Mouse (Mus musculus): ENCODE measurements at regions not wholly inside any gene's neighbourhood (a gene's known extent, or its start where the extent isn't known, plus 50 kb on each side); places are given as distances from the start of the nearest gene placed in this dataset.

GRCm38 (mm10) chr6:31107360-31107759 lies 148.5 kb upstream of the Klf14 start:
- TF ChIP-seq CTCF (IDR thresholded peaks at IDR 0.05; ENCODE audit: low read depth) (no peak), EP300 (IDR thresholded peaks at IDR 0.05; ENCODE audit: low read depth) (no peak)
- DNase-seq (ENCODE audit: low read depth in 3 of 3, low spot score in 3 of 3) (no peak), ATAC-seq (ENCODE audit: insufficient read depth) (no peak)
- Histone ChIP-seq H3K9me3 (ENCODE audit: control insufficient read depth, low read length) (peaks cover 2% of the 10 kb centered on the region; the same call in 1 of the 2 replicates), H3K27ac (no peak overlapping the region), H3K27me3 (ENCODE audit: control insufficient read depth, insufficient read depth, low read length) (no peaks in the 10 kb centered on the region), H3K4me1 (replicated peaks; ENCODE audit: control insufficient read depth in 2 of 2, insufficient read depth in 2 of 2, low read length in 1 of 2) (peaks cover 7 to 11% of the 10 kb centered on the region in 2 experiments; a peak in 3 of 4 replicates), H3K4me2 (ENCODE audit: low read depth) (no peak overlapping the region), H3K36me3 (replicated peaks; ENCODE audit: control insufficient read depth, insufficient read depth, low read depth) (no peaks in the 10 kb centered on the region), H3K9ac (replicated peaks) (no peak overlapping the region), H3K4me3 (ENCODE audit: insufficient read depth in 1 of 2, low read depth in 2 of 2, low read length in 2 of 2) (no peak overlapping the region)
- WGBS (ENCODE audit: insufficient replicate concordance): 77% methylated on average over 4 of the region's 4 CpGs

DNA sequence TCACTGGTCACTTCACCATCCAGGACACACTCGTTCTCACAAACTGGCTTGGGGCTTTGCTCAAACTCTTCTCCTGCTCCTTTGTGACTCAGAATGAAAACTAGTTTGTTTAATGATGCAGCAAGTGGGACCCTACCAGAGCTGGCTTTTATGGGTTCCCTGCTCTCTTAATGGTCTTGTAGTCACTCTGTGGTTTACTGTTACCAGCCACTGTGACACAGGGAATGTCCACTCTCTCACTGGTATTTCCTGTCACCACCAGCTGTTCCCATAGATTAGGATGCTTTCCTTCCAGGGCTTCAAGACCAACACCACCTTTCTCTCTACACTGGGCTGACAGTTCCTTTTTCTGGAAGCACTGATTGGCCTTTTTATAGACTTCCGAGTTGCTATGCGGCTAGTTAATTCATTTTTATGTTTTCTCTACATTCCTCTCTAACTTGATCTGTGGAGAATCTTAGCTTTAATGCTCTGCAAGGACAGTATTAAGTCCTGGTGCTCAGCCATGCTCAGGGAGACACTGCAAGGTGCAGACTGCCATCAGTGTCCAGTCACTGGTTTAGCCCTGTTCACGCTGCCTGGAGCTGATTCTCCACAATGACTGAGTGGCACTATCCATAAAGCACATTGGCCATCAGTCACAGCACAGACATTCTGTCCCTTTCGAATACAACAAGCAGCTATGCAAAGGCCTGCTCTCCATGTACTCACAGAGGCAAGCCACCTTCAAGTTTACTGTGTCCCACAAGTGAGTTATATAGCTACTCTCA lies 149.2 kb upstream of the Klf14 start:
- H3K36me3 ChIP-seq (replicated peaks; ENCODE audit: control insufficient read depth, insufficient read depth, low read depth): no peaks in the 10 kb centered on the region
- H3K4me2 ChIP-seq (ENCODE audit: low read depth): no peak overlapping the region
- DNase-seq (ENCODE audit: low read depth in 3 of 3, low spot score in 3 of 3): no peak
- WGBS (ENCODE audit: insufficient replicate concordance): 24% methylated on average over 5 of the region's 5 CpGs
- no peak for ATAC-seq (ENCODE audit: insufficient read depth)
- no peak overlapping the region for H3K9ac ChIP-seq (replicated peaks)
- no peak overlapping the region for H3K27ac ChIP-seq
- H3K27me3 ChIP-seq (ENCODE audit: control insufficient read depth, insufficient read depth, low read length): no peaks in the 10 kb centered on the region
- peaks cover 2% of the 10 kb centered on the region; the same call in 1 of the 2 replicates for H3K9me3 ChIP-seq (ENCODE audit: control insufficient read depth, low read length)
- no peak overlapping the region for H3K4me3 ChIP-seq (ENCODE audit: insufficient read depth in 1 of 2, low read depth in 2 of 2, low read length in 2 of 2)
- TF ChIP-seq EP300 (IDR thresholded peaks at IDR 0.05; ENCODE audit: low read depth) (no peak), CTCF (IDR thresholded peaks at IDR 0.05; ENCODE audit: low read depth) (no peak)
- H3K4me1 ChIP-seq (replicated peaks; ENCODE audit: control insufficient read depth in 2 of 2, insufficient read depth in 2 of 2, low read length in 1 of 2): peaks cover 14 to 17% of the 10 kb centered on the region in 2 experiments

- H3K9ac ChIP-seq (replicated peaks): no peak overlapping the region
- H3K27me3 ChIP-seq (ENCODE audit: control insufficient read depth, insufficient read depth, low read length): no peaks in the 10 kb centered on the region
- ATAC-seq (ENCODE audit: insufficient read depth) (no peak), DNase-seq (ENCODE audit: low read depth in 3 of 3, low spot score in 3 of 3) (no peak)
- 84% methylated on average over 4 of the region's 4 CpGs for WGBS (ENCODE audit: insufficient replicate concordance)
- no peak overlapping the region for H3K27ac ChIP-seq
- no peak overlapping the region for H3K4me2 ChIP-seq (ENCODE audit: low read depth)
- H3K4me1 ChIP-seq (replicated peaks; ENCODE audit: control insufficient read depth in 2 of 2, insufficient read depth in 2 of 2, low read length in 1 of 2): peaks cover 26 to 28% of the 10 kb centered on the region in 2 experiments
- peaks cover 2% of the 10 kb centered on the region; the same call in 1 of the 2 replicates for H3K9me3 ChIP-seq (ENCODE audit: control insufficient read depth, low read length)
- no peak overlapping the region for H3K4me3 ChIP-seq (ENCODE audit: insufficient read depth in 1 of 2, low read depth in 2 of 2, low read length in 2 of 2)
- TF ChIP-seq CTCF (IDR thresholded peaks at IDR 0.05; ENCODE audit: low read depth) (no peak), EP300 (IDR thresholded peaks at IDR 0.05; ENCODE audit: low read depth) (no peak)
- H3K36me3 ChIP-seq (replicated peaks; ENCODE audit: control insufficient read depth, insufficient read depth, low read depth): no peaks in the 10 kb centered on the region
Measured at GRCm38 (mm10) chr6:31109604-31110003, 150.7 kb upstream of the Klf14 start.

DNA sequence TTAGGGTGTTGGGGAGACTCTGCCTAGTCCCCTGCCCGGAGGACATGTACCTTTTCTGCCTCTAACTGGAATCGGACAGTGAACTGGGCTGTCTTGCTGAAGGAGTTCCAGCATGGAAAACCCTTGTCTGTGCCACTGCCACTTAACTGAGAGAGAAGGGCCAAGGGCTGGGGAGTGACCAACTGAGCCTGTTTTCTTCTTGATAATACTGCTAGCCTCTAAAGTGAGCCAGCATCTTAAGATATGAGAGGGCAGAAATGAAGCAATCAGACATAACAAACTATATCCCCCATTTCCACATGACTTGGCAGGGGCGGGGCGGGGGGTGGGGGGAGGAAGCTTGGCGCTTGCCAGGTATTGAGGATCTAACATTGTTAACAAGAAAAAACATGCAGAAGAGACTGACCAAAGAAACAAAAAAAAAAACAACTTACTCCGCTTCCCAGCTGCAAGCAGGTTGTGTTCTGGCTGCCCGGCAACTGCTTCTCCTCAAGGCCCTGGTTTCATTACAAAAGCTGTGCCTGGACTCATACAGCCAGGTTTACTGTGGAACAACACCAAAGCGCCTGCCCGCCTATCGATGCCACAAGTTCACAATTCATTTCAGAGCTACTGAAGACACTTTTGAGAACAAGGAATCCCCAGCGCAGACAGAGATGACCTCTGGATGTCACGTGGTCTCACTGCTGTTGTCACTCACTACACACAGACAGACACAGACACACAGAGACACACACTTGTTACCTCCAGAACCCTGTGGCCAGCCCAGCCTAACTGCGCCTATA lies 153.6 kb upstream of the Klf14 start:
- H3K36me3 ChIP-seq (replicated peaks; ENCODE audit: control insufficient read depth, insufficient read depth, low read depth): no peaks in the 10 kb centered on the region
- H3K4me1 ChIP-seq (replicated peaks; ENCODE audit: control insufficient read depth in 2 of 2, insufficient read depth in 2 of 2, low read length in 1 of 2): peaks cover 31 to 47% of the 10 kb centered on the region in 2 experiments
- WGBS (ENCODE audit: insufficient replicate concordance): 57% methylated on average over 13 of the region's 13 CpGs
- H3K4me2 ChIP-seq (ENCODE audit: low read depth): peak overlapping the region; percentile 51
- H3K27me3 ChIP-seq (ENCODE audit: control insufficient read depth, insufficient read depth, low read length): no peaks in the 10 kb centered on the region
- TF ChIP-seq EP300 (IDR thresholded peaks at IDR 0.05; ENCODE audit: low read depth) (no peak; the same call in 1 of the 2 replicates), CTCF (IDR thresholded peaks at IDR 0.05; ENCODE audit: low read depth) (no peak)
- peaks cover 2% of the 10 kb centered on the region; the same call in 1 of the 2 replicates for H3K9me3 ChIP-seq (ENCODE audit: control insufficient read depth, low read length)
- peak; percentile 36 to 46 (median 44) for DNase-seq (ENCODE audit: low read depth in 3 of 3, low spot score in 3 of 3)
- peak overlapping the region; percentile 66 for H3K27ac ChIP-seq
- H3K9ac ChIP-seq (replicated peaks): peak overlapping the region; percentile 48
- no peak overlapping the region for H3K4me3 ChIP-seq (ENCODE audit: insufficient read depth in 1 of 2, low read depth in 2 of 2, low read length in 2 of 2)
- peak; percentile 71 for ATAC-seq (ENCODE audit: insufficient read depth)

Data from liver, embryonic 14.5 days (tissue).